8 mouse cellular contexts compared by ENCODE assay signal in genomic region chr14:21499631-21500153, GRCm38 (mm10). TPM values are rescaled to one million over a fixed set of nuclear protein-coding genes. Genes with fewer than 3 reads are reported as not detected.
DNase-seq lines count a peak whose midpoint lies in the region; ATAC-seq and TF ChIP-seq lines count a peak whose summit lies in the region.

No protein-coding gene starts in this region.

- H3K27ac ChIP-seq in intestine, embryonic 16.5 days (ENCODE audit: low read length): peak overlapping the region; percentile 99
- H3K27ac ChIP-seq in liver, embryonic 14.5 days: peak overlapping the region; percentile 33; the same call in 1 of the 2 replicates
- H3K27ac ChIP-seq in neural tube, embryonic 13.5 days (replicated peaks): peak overlapping the region; percentile 99

- H3K27me3 ChIP-seq in intestine, embryonic 16.5 days (replicated peaks; ENCODE audit: control insufficient read depth, insufficient read depth, low read length): no peaks in the 10 kb centered on the region
- peaks cover 4% of the 10 kb centered on the region for H3K27me3 ChIP-seq in liver, embryonic 14.5 days (ENCODE audit: control insufficient read depth, insufficient read depth, low read length)
- H3K27me3 ChIP-seq in neural tube, embryonic 13.5 days: no peaks in the 10 kb centered on the region

- H3K9me3 ChIP-seq in intestine, embryonic 16.5 days (ENCODE audit: control insufficient read depth, low read length): no peaks in the 10 kb centered on the region
- H3K9me3 ChIP-seq in liver, embryonic 14.5 days (ENCODE audit: control insufficient read depth, low read length): no peaks in the 10 kb centered on the region
- H3K9me3 ChIP-seq in neural tube, embryonic 13.5 days: no peaks in the 10 kb centered on the region

- H3K4me3 ChIP-seq in intestine, embryonic 16.5 days (ENCODE audit: low read length): peak overlapping the region; percentile 89
- H3K4me3 ChIP-seq in liver, embryonic 14.5 days (ENCODE audit: insufficient read depth in 1 of 2, low read depth in 2 of 2, low read length in 2 of 2): peak overlapping the region; percentile 54 to 96
- H3K4me3 ChIP-seq in neural tube, embryonic 13.5 days: peak overlapping the region; percentile 86

- peak; percentile 10 for ATAC-seq in intestine, embryonic 16.5 days
- ATAC-seq in liver, embryonic 14.5 days (ENCODE audit: insufficient read depth): no peak
- peak; percentile 30 for ATAC-seq in neural tube, embryonic 13.5 days (ENCODE audit: low read depth)

- TF ChIP-seq CTCF in liver, embryonic 14.5 days (IDR thresholded peaks at IDR 0.05; ENCODE audit: low read depth): no peak

- H3K4me1 ChIP-seq in intestine, embryonic 16.5 days (ENCODE audit: control insufficient read depth, insufficient read depth, low read length): peaks cover 29% of the 10 kb centered on the region
- peaks cover 5 to 21% of the 10 kb centered on the region in 2 experiments for H3K4me1 ChIP-seq in liver, embryonic 14.5 days (replicated peaks; ENCODE audit: control insufficient read depth in 2 of 2, insufficient read depth in 2 of 2, low read length in 1 of 2)
- H3K4me1 ChIP-seq in neural tube, embryonic 13.5 days (replicated peaks): peaks cover 42% of the 10 kb centered on the region

- TF ChIP-seq EP300 in liver, embryonic 14.5 days (IDR thresholded peaks at IDR 0.05; ENCODE audit: low read depth): no peak

- WGBS in intestine, embryonic 16.5 days: under 1% methylated on average over 41 of the region's 57 CpGs
- whole genome bisulfite sequencing in liver, embryonic 14.5 days (ENCODE audit: insufficient replicate concordance): under 1% methylated on average over 57 of the region's 57 CpGs
- WGBS in neural tube, embryonic 13.5 days: 1% methylated on average over 48 of the region's 57 CpGs

- H3K9ac ChIP-seq in intestine, embryonic 16.5 days (ENCODE audit: low read depth, low read length): peak overlapping the region; percentile 96
- peak overlapping the region; percentile 82 for H3K9ac ChIP-seq in liver, embryonic 14.5 days (replicated peaks)
- H3K9ac ChIP-seq in neural tube, embryonic 13.5 days: peak overlapping the region; percentile 98

- peak; percentile 56 to 58 for DNase-seq in gastrocnemius, adult 8-10 months (ENCODE audit: low spot score in 2 of 2)
- DNase-seq in gastrocnemius, postnatal 25 days: no peak
- DNase-seq in brain, adult 2 months (ENCODE audit: low read depth, low spot score): peak; percentile 58
- peak; percentile 73 for DNase-seq in gastrocnemius, postnatal 14 days
- peak in 1 of 3 experiments; percentile 10 for DNase-seq in liver, embryonic 14.5 days (ENCODE audit: low read depth in 3 of 3, low spot score in 3 of 3)
- DNase-seq in testis, postnatal 10 days (ENCODE audit: low spot score): peak; percentile 84

- no peaks in the 10 kb centered on the region for H3K36me3 ChIP-seq in intestine, embryonic 16.5 days (ENCODE audit: control insufficient read depth, insufficient read depth, low read length)
- no peaks in the 10 kb centered on the region for H3K36me3 ChIP-seq in liver, embryonic 14.5 days (replicated peaks; ENCODE audit: control insufficient read depth, insufficient read depth, low read depth)
- H3K36me3 ChIP-seq in neural tube, embryonic 13.5 days: no peaks in the 10 kb centered on the region

- intact Hi-C loops in gastrocnemius, postnatal 14 days (cut with DNase I; ENCODE audit: low total_unique reads): loop anchor here (10.0 kb wide), 1 partner anchor 105 kb away; no protein-coding TSS in a partner anchor

- peak overlapping the region; percentile 95 for H3K4me2 ChIP-seq in intestine, embryonic 16.5 days (ENCODE audit: low read depth, low read length)
- H3K4me2 ChIP-seq in liver, embryonic 14.5 days (ENCODE audit: low read depth): peak overlapping the region; percentile 100
- H3K4me2 ChIP-seq in neural tube, embryonic 13.5 days: peak overlapping the region; percentile 73

RNA-seq across cellular contexts. Expression of gene Kat6b, which starts 18.5 kb away (rescaled TPM):
- total RNA-seq in gastrocnemius, adult 8-10 months (2022): 10 to 100 TPM; 18.5 to 22.6 (median 20.8) TPM
- total RNA-seq in gastrocnemius, postnatal 25 days (2021): 10 to 100 TPM; 18.4 to 18.5 TPM
- total RNA-seq in gastrocnemius, postnatal 14 days (2021): 10 to 100 TPM; 17.2 to 22.3 TPM
- polyA plus RNA-seq in intestine, embryonic 16.5 days (2015; fragmentation: Nextera tagmentation; extraction: Ambion mirVana): 7.1 and 8.0 TPM in 2 replicates
- polyA plus RNA-seq in liver, embryonic 14.5 days (2012; rRNA removed): 1.3 and 1.4 TPM in 2 replicates
- polyA plus RNA-seq in liver, embryonic 14.5 days (2014; fragmentation: Nextera tagmentation; extraction: Ambion mirVana): 0.93 and 1.4 TPM in 2 replicates
- polyA plus RNA-seq in neural tube, embryonic 13.5 days (2015; fragmentation: Nextera tagmentation; extraction: Ambion mirVana): 19.1 and 19.6 TPM in 2 replicates

Comparison
In these comparisons a context has a peak if more than half of its experiments do, and no peak if none do; other contexts are left out.
1. H3K27ac ChIP-seq: peak in every context shown above with its lines; median percentile 99 in intestine, embryonic 16.5 days; 99 in neural tube, embryonic 13.5 days; 33 in liver, embryonic 14.5 days.